Mouse (Mus musculus): ENCODE data around the gene Nr1i2.

The Nr1i2 gene

DNA sequence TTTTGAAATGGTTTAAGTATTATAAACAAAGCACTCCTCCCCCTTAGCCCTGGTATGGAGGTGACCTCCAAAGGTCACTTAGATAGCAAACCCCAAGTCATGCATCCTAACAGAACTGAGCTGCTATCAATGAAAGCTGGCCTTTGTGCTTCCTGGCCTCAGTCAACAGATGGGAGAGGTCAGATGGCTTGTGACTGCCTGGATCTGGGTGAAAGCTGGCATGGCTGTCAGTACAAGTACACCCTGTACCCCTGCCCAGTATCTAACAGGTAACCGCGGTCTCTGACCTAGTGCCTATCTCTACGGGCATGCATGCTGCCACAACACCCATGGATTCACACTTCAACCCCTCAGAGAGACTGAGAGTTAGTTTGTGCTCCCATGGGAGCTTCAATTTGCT lies 6.9 kb downstream of the Nr1i2 start:
- DNase-seq (ENCODE audit: extremely low read depth, low read depth, low spot score): no peak

DNA sequence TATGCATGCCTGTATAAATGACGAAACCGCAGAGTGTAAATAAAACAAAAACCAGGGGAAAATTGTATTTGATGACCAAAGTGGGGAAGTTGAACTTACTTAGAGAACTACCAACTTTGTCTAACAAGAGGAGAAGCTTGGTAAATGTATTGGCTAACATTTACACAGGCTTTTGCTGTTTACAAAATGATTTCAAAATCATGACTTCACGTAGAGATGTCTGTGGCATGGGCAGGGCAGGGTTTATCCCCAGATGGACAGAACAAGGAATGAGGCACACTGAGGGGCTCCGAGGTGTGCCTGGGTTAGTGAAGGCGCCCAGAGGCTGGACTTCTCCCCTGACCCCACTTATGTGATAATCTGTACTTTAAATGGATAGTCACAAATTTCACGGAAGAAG lies 7.3 kb downstream of the Nr1i2 start:
- DNase-seq (ENCODE audit: extremely low read depth, low read depth, low spot score): no peak

DNA sequence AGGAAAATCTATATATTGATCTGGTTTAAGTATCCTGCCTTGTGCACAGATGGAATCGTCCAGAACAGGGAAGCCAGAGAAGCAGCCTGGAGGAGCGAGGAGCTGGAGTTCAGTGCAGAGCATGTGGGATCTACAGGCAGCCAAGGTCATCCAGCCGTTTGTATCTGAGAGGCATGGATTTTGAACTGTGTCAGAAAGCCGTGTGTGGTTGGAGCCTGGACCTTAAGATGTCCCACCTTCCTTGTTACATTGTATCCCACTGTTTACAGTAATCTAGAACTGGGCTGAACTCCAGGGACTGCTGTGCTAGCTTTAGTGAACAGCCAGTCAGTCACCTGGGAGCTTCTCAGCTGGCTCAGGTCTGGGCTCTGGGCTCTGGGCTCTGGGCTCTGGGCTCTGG lies 8.1 kb downstream of the Nr1i2 start:
- DNase-seq (ENCODE audit: extremely low read depth, low read depth, low spot score): no peak

DNA sequence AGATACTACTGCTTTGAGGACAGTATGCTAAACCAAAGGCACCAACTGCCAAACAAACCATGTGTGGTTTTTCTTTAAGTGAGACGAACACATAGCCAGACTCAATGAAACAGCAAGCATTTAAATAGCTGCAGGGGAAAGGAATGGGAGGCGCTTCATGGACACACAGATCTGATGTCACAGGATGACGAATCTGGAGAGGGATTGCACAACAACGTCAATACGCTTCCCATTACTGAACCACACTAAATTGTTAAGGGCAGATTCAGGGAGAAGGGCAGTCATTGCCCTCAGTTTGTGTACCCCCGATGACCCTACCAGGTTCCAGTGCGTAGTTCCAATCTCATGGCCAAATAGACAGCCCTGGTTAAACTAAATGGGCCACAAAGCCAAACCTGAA lies 8.8 kb downstream of the Nr1i2 start:
- DNase-seq (ENCODE audit: extremely low read depth, low read depth, low spot score): no peak

DNA sequence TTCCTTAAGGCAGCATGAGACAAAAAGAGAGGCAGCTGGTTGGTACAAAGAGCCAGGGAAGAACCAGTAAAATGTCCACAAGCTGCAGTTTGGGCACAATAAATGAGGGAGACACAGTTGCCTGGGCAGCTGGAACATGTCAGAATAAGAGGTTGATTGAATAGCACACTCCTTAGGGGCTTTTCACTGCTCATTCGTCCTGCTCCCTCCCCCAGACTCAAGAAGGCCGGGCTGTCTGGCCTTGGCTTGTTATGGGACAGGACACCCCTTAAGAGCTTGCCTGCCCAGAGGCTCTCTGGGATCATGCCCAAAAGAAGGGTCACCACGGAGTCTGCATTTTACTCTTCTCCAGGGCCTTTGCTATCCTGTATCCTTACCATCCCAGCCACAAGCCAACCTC lies 11.3 kb downstream of the Nr1i2 start:
- no peak for DNase-seq (ENCODE audit: extremely low read depth, low read depth, low spot score)

DNA sequence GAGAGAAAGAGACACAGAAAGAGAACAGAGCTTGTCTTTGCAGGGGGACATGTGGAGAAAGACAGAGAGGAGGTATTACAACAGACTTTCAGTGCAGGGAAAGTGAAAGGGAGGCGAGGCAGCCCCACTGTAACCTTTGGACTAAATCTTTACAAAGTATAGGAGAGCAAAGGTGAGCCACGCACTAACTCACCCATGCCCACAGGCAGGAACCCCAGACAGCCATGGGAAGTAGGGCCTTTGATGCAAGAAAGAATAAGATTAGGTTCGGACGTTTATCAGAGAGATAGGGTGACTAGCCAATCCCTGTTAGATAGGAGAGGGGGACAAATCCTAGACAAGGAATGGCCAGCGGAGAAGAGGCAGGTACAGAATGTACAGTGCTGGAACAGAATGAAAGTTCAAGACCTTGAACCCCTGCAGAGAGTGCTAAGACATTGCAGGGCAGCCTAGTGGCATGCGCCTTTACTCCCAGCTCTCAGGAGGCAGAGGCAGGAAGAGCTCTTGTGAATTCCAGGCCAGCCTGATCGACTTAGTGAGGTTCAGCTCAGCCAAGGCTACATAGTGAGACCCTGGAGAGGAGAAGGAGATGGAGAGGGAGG lies 12.0 kb downstream of the Nr1i2 start:
- DNase-seq (ENCODE audit: extremely low read depth, low read depth, low spot score): no peak

DNA sequence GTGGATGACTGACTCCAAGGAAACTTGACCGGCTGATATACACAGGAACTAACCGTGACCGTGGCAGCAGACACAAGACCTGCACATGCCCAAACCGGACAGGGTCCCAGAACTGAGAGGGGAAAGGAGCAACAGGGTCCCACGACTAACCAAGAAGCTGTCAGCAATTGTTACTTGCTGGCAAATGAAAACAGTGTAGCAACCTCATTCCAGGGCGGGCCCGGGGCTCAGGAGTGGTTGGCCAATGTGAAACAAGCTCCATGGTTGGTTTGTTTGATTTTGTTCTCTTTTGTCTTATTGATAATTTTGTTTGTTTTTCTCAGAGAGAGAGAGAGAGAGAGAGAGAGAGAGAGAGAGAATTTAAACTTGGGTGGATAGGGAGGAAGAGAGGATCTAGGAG lies 13.7 kb downstream of the Nr1i2 start:
- no peak for DNase-seq (ENCODE audit: extremely low read depth, low read depth, low spot score)

DNA sequence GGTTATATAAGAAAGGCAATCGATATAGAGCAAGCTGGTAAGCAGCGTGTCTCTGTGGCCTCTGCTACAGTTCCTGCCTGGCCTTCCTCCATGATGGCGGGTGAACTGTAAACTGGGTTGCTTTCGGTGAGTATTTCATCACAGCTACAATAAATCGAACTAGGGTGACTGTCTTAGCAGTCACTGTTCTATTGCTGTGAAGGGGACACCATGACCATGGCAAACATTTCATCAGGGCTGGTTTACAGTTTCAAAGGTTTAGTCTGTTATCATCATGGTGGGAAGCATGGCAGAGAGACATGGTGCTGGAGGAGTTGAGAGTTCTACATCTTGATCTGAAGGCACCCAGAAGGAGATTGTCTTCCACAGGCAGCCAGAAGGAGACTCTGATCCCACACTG lies 14.8 kb downstream of the Nr1i2 start:
- DNase-seq (ENCODE audit: extremely low read depth, low read depth, low spot score): no peak

DNA sequence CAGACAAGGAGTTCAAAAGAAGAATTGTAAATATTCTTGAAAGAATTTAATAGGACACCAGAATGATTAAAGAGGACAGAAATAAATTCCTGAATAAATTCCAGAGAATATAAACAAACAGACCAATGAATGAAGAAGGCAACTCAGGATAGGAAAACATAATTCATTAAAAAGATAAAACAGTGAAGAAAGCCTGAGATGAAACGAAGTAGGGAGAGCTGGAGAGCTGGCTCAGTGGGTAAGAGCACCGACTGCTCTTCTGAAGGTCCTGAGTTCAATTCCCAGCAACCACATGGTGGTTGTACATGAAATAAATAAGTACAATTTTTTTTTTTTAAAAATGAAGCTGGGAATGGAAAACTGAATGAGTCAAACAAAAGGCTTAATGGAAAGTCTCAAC lies 19.9 kb downstream of the Nr1i2 start:
- no peak for DNase-seq (ENCODE audit: extremely low read depth, low read depth, low spot score)

DNA sequence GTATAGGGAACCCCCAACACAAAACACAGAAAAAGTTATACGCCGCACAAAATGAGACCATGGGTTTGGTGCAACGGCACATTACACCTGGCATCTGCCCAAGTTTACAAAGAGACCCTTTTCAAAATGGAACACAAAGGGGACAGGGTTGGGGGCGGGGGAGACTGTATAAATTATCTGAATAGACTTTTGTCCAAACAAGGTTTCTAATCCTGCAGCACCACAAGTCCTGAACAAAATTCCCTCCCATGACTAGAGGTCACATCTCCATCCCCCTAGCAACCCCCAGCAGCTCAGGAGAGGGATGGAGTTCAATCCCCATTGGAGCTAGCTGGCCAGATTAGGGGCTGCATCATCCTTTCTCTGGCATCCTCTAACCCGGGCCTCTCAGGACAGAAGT lies 22.1 kb downstream of the Nr1i2 start:
- no peak for DNase-seq (ENCODE audit: extremely low read depth, low read depth, low spot score)

DNA sequence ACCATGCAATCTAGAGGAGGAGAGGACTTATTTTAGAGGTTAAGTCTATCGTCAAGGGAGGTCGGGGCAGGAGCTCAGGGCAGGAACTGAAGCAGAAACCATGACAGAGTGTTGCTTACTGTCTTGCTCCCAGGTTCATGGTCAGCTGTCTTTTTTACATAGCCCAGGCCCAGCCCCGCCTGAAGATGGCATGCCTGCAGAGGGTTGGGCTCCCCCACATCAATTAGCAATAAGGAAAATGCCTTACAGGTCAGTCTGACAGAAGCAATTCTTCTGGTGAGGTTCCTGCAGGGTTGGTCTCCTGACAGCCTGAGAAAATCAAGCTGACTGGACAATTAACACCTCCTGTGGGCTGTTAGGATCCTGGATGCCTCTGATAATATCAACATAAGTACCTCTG lies 23.0 kb downstream of the Nr1i2 start:
- DNase-seq (ENCODE audit: extremely low read depth, low read depth, low spot score): no peak

DNA sequence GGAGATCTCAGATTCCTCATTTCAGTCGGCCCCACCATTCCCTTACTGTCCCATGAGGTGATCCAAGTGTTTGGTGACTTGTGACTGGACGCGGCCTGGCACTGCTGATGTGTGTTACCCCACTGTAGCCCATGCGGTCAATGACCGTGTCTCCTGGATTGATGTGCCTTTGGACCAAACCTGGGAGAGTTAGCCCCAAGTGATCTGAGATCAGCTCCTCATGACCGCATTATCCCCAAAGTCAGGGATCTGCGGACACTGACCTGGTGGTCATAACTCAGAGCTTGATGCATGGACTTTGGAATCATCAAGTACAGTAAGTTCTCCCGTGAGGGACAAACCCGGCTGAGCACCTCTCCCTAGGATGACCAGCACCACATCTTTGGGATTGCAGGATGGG lies 38.7 kb downstream of the Nr1i2 start:
- no peak for DNase-seq (ENCODE audit: extremely low read depth, low read depth, low spot score)

DNA sequence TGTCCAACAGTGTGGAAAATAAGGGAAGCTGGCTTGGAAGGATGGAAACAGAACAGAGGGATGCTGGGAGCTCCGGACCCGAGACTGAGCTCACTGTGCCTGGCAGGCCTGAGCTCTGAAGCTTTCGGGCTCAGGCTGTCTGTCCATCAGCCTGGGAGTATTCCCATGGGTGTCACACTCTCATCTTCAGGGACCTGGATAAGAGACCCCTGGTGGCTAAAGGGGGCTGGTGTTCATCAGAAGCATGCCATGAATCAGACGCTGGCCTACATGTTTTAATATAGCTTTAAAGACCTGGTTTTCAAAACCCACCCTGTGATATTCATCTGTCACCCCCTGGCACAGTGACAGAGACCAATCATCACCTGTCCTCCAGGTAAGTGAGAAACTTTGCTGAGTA lies 39.5 kb downstream of the Nr1i2 start:
- no peak for DNase-seq (ENCODE audit: extremely low read depth, low read depth, low spot score)

DNA sequence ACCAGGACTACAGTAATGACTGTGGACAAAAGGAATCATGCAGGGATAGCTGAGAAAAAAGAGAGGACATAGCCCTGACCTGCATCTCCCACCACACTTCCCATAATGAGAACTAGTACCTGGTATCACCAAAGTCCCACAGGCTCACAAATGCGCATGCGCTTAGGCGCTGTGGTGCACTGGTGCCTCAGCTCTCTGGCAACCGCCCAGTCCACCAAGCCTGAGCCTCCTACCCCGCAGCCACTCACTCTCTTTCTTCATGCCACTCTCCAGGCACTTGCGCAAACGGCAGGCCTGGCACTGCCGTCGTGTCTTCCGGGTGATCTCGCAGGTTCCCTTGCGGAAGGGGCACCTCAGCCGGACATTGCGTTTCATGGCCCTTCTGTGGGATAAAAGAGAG lies 40.6 kb downstream of the Nr1i2 start:
- DNase-seq (ENCODE audit: extremely low read depth, low read depth, low spot score): no peak

DNA sequence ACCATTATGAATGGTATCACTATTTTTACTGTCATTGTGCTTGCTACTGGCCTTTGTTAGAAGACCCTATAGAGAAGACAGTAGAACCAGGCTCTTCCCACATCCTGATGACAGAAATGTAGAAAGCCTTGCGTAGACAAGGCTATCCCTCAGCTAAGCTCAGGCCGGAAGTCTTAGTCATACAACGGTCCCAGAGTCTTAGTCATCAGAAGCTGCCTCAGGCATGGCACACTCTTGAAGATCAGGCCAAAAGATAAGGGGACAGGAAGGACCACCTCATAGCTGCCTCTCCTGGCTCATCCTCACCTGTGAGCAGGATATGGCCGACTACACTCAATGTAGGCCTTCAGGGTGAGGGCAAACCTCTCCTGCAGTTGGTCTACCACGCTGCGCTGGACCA lies 44.2 kb downstream of the Nr1i2 start:
- no peak for DNase-seq (ENCODE audit: extremely low read depth, low read depth, low spot score)

DNA sequence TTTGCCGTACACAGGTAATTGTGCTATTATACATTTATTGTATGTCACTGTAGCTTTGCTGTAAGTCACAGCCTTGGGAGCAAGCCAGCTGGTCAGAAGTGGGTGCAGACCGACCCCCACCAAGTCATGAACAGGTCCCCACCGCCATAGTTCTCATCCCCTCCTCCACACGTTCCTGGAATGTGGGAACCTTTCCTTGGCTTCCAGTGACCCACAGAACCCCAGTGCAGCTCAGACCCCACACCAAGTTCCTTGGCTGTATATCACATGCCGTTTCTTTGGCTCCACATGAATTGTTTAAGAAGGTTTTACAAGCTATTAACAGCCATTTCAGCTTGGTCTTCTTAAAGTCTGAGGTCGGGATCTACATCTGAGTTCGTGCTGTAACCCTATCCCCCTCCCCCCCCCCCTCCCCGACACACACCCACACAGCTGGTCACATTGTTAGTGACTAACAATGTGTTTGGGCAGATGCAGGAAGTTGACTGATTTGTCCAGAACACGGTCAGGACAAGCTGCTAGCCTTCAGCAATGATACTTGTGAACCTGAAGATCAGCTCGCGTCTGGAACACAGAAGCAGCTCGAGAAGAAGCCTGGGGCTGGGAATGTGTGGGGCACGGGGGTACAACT lies 46.2 kb downstream of the Nr1i2 start:
- no peak for DNase-seq (ENCODE audit: extremely low read depth, low read depth, low spot score)

DNA sequence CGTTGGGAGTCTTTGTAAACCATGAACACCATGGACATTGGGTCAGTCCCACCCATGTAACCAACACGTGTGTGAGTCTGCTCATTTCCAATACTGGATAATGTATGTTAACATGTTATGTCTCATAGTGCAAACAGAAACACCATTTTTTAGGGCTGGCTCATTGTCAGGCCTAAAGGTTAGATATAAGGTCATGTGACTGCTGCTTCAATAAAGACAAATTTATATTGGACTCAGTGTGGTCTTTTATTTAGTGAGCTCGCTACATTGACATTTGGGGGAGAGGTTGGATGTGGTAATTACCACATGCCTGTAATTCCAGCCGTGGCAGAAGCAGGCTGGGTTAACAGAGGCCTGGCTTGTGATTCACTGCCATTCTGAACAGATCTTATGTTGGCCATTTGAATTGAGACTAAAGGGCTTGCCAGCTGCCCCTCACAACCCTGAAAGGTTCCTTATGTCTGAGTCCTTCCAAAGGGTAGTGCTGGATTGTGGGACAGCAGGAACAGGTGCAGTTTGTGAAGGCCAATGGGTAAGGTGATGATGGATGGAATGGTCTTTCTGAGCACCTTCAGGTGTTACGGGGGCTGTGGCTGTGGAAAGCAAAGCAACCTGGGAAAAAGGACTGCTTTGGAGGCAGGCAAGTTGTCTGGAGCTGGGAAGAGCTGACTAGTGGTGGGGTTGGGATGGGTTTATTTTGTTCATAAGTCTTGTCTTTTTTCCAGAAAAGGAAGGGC lies 48.6 kb downstream of the Nr1i2 start:
- no peak for DNase-seq (ENCODE audit: extremely low read depth, low read depth, low spot score)

DNA sequence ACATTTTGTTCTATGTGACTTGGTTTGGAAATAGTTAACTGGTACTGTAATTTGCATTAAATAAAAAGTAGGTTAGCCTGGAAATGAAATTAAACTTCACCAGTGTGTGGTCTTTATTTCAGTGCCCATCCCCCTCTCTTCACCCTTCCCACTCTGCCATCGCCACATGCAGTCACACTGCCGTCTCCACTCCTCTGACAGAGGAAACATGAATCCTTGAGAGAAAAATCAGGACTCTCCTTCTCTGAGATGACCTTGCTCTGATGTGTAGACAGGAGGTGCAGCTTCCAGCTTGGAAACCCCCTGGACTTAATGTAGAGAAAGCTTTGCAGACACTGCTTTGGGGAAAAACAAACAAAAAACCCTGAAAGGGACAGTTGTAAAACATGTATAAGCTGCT lies 49.2 kb downstream of the Nr1i2 start:
- no peak for DNase-seq (ENCODE audit: extremely low read depth, low read depth, low spot score)

DNA sequence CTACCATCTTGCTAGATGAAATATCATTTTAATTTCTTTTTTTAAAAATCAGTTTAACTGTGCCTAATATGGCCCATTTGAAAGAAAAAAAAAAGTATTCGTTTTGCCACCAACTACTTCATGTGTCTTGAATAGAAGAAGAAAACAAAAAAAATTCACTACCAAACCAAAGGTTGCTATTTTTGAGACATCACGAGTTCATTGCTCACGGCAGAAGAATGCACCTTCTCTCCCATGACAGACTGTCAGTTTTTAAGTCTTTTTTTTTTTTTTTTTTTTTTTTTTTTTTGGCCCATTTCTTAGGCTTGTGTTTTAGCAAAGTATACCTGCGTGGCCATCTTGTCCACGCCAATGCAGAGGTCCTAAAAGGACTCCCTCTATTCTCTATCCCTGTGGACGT lies 50.5 kb downstream of the Nr1i2 start:
- DNase-seq (ENCODE audit: extremely low read depth, low read depth, low spot score): no peak

DNA sequence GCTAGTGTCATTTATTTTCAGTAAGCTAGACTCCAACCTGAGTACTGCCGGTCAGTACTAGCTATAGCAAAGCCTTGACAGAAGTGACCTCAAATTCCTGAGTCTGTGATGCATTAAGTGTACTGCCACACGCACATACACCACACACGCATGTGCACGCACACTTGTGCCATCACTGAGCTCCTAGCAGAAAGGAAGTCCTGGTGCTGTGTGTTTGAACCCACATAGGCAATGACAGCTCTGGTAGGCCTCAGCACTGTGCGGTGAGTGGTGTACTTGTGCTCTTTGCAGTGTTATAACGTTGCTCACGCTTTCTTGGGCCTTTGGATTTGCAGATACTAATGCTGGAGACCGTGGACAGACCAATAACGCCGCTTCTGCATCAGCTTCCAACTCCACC lies 54.5 kb downstream of the Nr1i2 start:
- DNase-seq (ENCODE audit: extremely low read depth, low read depth, low spot score): no peak

DNA sequence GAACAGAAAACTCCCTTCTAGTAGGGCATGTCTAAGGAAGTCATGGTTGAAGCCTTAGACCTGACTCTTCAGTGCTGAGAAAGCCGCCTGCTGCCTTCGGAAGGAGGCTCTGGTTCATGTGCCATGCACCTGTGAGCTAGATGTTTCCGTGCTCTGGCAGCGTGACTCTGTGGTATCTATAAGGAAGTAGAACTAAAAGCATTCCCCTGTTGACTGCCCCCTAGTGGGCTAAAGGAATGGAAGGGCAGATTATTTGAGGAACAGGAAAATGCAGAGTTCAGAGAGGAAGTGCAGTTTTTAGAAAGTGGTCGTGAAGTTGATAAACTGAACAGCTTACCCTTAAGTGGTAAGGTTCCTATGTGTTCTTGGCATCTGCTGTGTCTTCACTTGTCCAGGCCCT lies 54.9 kb downstream of the Nr1i2 start:
- DNase-seq (ENCODE audit: extremely low read depth, low read depth, low spot score): no peak

DNA sequence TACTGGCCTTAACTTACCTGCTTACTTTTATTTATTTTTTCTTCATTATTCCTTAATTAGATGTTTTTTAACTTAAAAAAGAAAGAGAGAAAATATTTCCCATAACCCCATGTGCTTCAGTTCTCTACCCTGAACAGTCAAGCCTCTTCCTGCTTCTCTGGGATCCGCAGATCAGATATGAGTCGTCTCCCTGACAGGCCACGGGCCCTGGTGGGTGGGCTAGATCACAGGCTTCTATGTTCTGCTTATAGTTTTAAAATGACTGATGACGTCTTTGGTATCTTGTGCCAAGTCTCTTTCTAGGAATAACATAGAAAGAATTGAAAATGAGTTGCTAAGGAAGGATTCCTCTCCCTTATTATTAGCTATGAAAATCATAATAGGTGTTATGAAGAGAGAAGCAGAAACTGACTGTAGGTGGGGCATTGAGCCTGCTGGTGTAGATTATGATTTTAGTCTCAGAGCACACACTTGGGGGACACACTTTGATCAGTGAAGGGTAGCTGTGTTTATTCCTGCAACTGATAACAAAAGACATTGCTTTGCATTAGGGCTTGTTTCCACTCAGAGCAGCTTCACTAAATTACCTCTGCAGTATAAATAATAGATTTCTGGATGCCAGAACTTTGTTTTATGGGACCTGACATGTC lies 57.6 kb downstream of the Nr1i2 start:
- no peak for DNase-seq (ENCODE audit: extremely low read depth, low read depth, low spot score)
